Mouse (Mus musculus) liver, adult 10 weeks (tissue): ENCODE measurements around the gene Trim32. TPM values are rescaled to one million over a fixed set of nuclear protein-coding genes. Genes with fewer than 3 reads are reported as not detected.

Experiments used
- polyA plus RNA-seq: library from polyadenylated mRNA; stranded (reverse); fragments of 350-450 nt; fragmentation: Illumina TruSeq; extraction: RNeasy Lipid Tissue Mini Kit (QIAGEN cat#74804); gene quantifications from one replicate; pipeline ENCODE4 v1.2.3, GENCODE M21; 2014; ENCODE audit warnings: low read depth, low replicate concordance

The Trim32 gene
- polyA plus RNA-seq, result 4.8 TPM

DNA sequence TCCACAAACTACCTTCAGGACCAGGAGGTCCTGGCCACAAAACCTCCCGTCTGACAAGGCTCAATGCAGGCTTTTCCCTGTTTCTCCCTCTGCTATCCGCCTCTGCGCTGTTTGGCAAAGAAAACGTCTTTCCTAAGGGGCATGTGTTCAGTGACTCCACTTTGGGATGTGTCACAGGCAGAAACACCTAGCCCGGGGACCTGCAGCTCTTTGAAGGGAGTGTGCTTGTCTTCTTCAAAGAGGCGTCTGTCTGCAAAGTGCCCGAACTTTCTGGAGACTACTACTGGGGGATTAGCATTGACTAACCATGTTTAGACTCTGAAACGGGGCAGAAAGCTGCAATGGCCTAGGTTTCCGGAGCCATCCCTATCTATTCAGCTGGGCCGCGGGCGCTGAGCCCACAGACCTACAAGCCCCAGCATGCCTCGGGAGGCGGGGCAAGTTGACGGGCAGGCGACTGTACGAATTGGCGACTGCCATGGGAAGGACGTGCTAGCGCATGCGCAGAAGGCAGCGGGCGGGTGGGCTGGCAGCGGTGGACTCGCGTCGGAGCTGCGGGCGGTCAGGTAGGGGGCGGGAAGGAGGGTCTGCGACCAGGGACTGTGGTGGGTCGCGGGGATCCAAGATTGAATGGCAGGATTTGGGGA lies at the start of gene Trim32:
Gene Trim32, plus strand, starts transcription at position 483 of the 647 bp plus-strand sequence.

